Mouse (Mus musculus): ENCODE measurements around the gene Pnpo. TPM values are rescaled to one million over a fixed set of nuclear protein-coding genes. Genes with fewer than 3 reads are reported as not detected.

Pnpo gene
- polyA plus RNA-seq, 1 experiment from 2014 or later = 652 TPM

DNA sequence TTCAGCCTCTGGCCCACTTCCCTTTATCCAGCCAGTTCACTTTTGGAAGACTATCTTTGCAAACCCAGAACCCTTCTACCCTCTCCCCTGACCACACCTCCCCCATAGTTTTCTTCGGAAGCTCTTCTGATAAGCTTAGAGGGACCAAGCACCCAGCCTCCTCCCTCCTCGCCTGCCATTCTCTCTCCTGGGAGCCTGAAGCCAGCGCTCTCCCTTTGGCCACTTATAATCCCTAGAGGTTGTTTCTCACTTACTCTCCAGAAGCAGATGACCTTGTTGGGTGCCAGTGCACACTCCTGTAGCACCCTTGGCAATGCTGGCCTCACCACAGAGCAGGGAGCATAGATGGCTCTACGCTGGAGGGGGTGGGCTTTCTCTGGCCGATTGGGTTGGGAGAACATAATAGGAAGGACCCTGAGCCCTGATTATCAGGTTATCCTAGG lies 25.5 kb upstream of the Pnpo start:
- Histone ChIP-seq H3K4me1 (replicated peaks) (peaks cover 92% of the 10 kb centered on the region), H3K27ac (peak overlapping the region; percentile 88), H3K36me3 (peaks cover 24% of the 10 kb centered on the region), H3K4me2 (peak overlapping the region; percentile 64), H3K4me3 (replicated peaks) (peak overlapping the region; percentile 32), H3K9me3 (replicated peaks) (no peaks in the 10 kb centered on the region), H3K9ac (peak overlapping the region; percentile 64), H3K27me3 (no peaks in the 10 kb centered on the region)
- DNase-seq = peak; percentile 55
- WGBS (ENCODE audit: insufficient replicate concordance) = 38% methylated on average over 5 of the region's 5 CpGs
- ATAC-seq (ENCODE audit: low read depth) = peak; percentile 72

DNA sequence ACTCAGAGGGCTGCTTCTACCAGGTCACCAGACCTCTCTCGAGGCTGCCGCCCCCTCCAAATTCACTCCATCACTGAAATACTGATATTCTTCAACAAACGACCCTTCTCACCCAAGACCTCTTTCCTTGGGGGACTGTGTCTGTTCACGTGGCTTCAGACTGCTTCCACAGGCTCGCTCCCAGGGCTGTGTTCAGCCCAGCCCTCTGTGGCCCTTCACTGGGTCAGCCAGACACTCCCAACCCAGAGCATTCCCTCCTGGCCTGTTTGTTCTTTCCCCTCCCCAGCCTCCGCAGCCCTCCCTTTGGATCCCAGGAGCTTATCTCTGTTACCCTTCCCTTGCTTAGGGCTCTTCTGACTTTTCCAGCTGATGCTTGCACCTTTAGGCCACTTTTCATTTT lies 24.7 kb upstream of the Pnpo start:
- peaks cover 92% of the 10 kb centered on the region for H3K4me1 ChIP-seq (replicated peaks)
- peak overlapping the region; percentile 88 for H3K27ac ChIP-seq
- DNase-seq (no peak), ATAC-seq (ENCODE audit: low read depth) (peak; percentile 13; the same call in 1 of the 2 replicates)
- H3K9ac ChIP-seq = peak overlapping the region; percentile 64
- 50% methylated on average over 6 of the region's 6 CpGs for WGBS (ENCODE audit: insufficient replicate concordance)
- H3K36me3 ChIP-seq = peaks cover 24% of the 10 kb centered on the region
- H3K9me3 ChIP-seq (replicated peaks) = no peaks in the 10 kb centered on the region
- peak overlapping the region; percentile 33; the same call in 1 of the 2 replicates for H3K4me3 ChIP-seq (replicated peaks)
- H3K27me3 ChIP-seq = no peaks in the 10 kb centered on the region
- H3K4me2 ChIP-seq = peak overlapping the region; percentile 64

DNA sequence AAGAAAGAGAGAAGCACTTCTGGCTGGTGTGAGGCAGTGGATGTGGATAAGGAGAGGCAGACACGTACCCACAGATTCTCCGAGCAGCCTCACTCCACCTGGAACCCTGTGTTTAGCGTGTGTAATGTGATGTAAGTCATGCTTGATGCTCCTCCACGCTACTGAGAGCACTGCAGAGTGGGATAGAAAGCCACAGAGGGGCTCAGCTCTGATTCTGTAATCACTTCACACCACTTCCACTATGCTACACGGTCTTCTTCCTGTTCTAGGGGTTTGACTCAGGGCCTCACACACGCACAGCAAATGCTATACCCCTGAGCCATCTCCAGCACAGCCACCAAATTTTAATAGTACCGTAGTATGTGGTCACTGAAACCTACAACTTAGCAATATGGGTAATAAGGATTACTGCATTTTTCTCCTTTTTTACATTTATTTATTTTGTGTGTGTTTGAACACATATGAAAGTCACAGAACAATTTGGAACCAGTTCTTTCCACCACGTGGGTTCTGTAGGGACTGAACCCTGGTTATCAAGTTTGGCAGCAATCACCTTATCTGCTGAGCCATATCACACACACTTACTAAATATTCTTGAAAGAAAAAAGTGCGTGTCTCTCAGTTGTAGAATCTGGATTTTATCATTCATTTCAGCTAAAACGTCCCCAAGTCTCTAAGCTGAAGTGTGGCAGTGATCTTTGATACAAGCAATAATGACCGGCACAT lies 23.9 kb upstream of the Pnpo start:
- no peak for DNase-seq
- peaks cover 93% of the 10 kb centered on the region for H3K4me1 ChIP-seq (replicated peaks)
- H3K27me3 ChIP-seq = no peaks in the 10 kb centered on the region
- peak overlapping the region; percentile 33 for H3K4me3 ChIP-seq (replicated peaks)
- WGBS (ENCODE audit: insufficient replicate concordance) = 23% methylated on average over 11 of the region's 11 CpGs
- H3K9me3 ChIP-seq (replicated peaks) = no peaks in the 10 kb centered on the region
- peak overlapping the region; percentile 88 for H3K27ac ChIP-seq
- ATAC-seq (ENCODE audit: low read depth) = peak; percentile 14
- H3K4me2 ChIP-seq = peak overlapping the region; percentile 64
- peak overlapping the region; percentile 64 for H3K9ac ChIP-seq
- peaks cover 31% of the 10 kb centered on the region for H3K36me3 ChIP-seq

DNA sequence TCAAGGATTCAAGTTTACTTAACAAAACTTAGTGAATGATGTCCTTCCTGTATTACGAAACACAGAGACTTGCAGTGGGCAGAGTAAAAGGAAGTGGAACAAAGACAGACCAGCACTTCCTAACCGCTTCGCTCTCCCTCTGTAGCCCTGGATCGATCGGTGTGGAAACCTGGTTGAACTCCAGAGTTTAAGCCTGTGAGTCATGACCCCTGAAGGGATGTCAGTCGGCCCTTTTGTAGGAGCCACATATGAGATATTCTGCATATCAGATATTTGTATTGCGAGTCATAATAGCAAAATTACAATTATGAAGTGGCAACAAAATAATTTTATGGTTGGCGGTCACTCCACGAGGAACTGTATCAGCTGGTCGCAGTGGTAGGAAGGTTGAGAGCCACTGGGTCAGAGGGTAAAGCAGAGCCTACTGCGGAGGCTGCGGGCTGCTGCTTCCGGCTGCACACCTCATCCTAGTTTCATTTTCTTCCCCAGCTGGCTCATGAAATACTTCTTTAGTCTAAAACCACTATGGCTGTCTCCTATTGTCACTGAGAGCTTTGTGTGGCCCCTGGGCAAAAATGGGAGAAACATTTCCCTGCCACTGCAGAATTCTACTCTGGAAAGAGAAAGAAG lies 23.2 kb upstream of the Pnpo start:
- Histone ChIP-seq H3K9me3 (replicated peaks) (no peaks in the 10 kb centered on the region), H3K36me3 (peaks cover 38% of the 10 kb centered on the region), H3K4me2 (peak overlapping the region; percentile 64), H3K9ac (peak overlapping the region; percentile 64), H3K4me3 (replicated peaks) (peak overlapping the region; percentile 33), H3K27me3 (no peaks in the 10 kb centered on the region), H3K4me1 (replicated peaks) (peaks cover 93% of the 10 kb centered on the region), H3K27ac (peak overlapping the region; percentile 88)
- DNase-seq (no peak), ATAC-seq (ENCODE audit: low read depth) (0 out of 2 replicates have a peak, but pooled peaks have one; percentile 17)
- WGBS (ENCODE audit: insufficient replicate concordance) = 27% methylated on average over 13 of the region's 13 CpGs

DNA sequence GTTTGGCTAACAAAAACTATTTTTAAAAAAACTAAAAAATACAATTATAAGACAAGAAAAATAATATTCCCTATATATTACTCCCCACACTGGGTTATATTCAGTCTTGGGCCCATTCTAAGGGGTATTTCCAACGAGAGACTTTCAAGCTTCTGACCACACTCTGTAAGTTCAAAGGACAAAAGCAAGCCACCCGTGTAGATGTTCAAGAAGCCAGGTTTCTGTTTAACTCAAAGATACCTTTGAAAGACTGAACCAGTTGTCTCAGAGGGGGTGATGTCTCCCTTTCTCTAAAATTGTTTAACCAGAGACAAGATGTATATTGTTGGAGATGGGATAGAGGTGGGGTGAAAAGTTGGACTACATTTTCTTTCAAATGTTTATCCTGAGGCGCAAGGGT lies 22.4 kb upstream of the Pnpo start:
- DNase-seq = no peak
- Histone ChIP-seq H3K27me3 (no peaks in the 10 kb centered on the region), H3K9ac (peak overlapping the region; percentile 64; the same call in 1 of the 2 replicates), H3K4me3 (replicated peaks) (no peak overlapping the region), H3K36me3 (peaks cover 46% of the 10 kb centered on the region), H3K4me2 (peak overlapping the region; percentile 64; the same call in 1 of the 2 replicates), H3K27ac (peak overlapping the region; percentile 88), H3K9me3 (replicated peaks) (no peaks in the 10 kb centered on the region), H3K4me1 (replicated peaks) (peaks cover 93% of the 10 kb centered on the region)
- ATAC-seq (ENCODE audit: low read depth) = no peak
- 68% methylated on average over 3 of the region's 3 CpGs for WGBS (ENCODE audit: insufficient replicate concordance)

DNA sequence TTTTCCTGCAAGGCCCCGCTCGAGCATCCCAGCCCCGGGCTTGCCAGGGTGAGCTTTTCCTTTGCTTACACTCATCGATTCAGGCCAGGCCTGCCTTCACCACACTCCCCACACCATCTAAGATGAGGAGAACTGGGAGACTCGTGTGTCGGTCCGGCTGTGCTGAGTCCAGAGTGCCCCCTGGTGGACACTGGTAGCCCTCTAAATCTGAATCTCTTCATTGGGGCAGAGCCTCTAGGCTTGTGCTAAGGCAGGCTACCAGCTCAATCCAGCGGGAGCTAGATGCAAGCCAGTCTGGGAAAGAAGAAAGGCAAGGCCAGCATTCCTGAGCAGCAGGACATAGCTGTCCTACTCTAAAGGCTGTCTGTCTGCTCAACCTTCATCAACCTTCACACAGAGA lies 19.8 kb upstream of the Pnpo start:
- H3K4me1 ChIP-seq (replicated peaks) = peaks cover 83% of the 10 kb centered on the region
- H3K27me3 ChIP-seq = no peaks in the 10 kb centered on the region
- H3K9me3 ChIP-seq (replicated peaks) = no peaks in the 10 kb centered on the region
- peak overlapping the region; percentile 27; the same call in 1 of the 2 replicates for H3K9ac ChIP-seq
- WGBS (ENCODE audit: insufficient replicate concordance) = 32% methylated on average over 8 of the region's 8 CpGs
- no peak overlapping the region for H3K4me3 ChIP-seq (replicated peaks)
- peak overlapping the region; percentile 88 for H3K27ac ChIP-seq
- peak; percentile 74 for DNase-seq
- peaks cover 66% of the 10 kb centered on the region for H3K36me3 ChIP-seq
- H3K4me2 ChIP-seq = no peak overlapping the region
- peak; percentile 63 for ATAC-seq (ENCODE audit: low read depth)

DNA sequence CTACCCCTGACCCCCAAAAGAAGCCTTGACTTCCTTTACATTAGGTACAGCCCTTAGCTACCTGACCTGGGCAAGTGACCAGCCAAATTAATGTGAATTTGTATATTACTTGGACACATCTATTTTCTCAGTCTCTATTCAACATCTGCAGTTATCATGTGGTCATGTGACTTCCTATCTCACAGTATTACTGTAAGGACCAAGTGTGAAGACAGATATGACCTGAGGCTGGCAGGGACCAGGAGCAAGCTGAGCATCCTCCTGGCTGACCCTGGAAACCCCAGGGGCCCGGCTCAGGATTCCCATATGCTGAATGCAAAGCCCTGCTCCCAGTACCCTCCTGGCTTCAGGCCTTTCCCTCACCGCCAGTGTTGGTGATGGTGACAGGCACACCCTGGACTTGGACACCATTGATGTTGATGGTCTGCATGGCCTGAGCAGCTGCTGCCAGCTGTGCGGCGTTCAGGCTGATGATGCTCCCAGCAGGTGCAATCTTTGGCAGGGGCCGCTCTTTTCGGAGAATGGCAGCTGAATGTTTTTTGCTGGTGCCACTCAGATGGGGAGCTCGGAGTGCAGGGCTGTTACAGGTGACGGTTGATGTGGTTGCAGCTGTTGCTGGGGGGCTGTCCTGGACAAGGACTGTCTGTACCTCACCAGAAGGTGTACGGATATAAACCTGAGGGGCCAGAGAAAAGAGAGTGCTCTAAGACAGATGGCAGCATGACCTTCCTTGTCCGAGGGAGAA lies 13.4 kb upstream of the Pnpo start:
- Histone ChIP-seq H3K9ac (peak overlapping the region; percentile 67), H3K4me3 (replicated peaks) (no peak overlapping the region), H3K27ac (peak overlapping the region; percentile 93), H3K36me3 (peaks cover 99% of the 10 kb centered on the region), H3K4me1 (replicated peaks) (peaks cover 85% of the 10 kb centered on the region), H3K9me3 (replicated peaks) (no peaks in the 10 kb centered on the region), H3K27me3 (no peaks in the 10 kb centered on the region), H3K4me2 (peak overlapping the region; percentile 57)
- WGBS (ENCODE audit: insufficient replicate concordance) = 86% methylated on average over 10 of the region's 10 CpGs
- DNase-seq (no peak), ATAC-seq (ENCODE audit: low read depth) (peak; percentile 43)

DNA sequence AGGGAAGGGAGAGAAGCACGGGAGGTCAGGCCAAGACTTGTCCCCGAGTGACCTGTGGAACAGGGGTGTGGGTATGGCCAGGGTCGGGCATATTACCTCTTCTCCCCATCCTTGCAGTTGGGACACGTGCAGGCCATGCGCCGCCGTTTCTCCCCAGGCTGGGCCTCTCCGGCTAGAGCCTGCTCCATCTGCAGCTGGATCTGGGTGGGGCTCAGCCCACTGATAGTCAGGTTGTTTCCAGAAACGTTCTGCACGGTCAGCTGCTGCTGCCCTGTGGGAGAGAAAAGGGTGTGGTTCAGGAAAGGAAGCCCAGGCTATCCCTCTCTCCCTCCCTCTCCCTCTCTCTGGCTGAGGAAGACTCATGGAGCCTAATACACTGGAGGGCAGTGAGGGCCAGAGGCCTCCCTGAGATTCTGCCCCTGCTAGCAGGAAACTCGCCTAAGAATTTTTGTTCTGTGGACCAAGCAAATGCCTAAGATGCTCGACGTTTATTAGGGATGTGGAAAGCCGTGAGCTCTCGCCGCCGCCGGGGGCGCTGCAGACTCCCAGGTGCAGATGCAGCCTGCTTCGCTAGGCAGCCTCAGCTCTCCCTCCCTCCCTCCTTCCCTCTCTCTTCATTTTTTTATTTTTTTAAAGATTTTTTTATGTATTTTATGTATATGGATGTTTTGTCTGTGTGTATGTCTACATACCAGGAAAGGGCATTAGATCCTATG lies 12.4 kb upstream of the Pnpo start:
- DNase-seq = peak; percentile 80

DNA sequence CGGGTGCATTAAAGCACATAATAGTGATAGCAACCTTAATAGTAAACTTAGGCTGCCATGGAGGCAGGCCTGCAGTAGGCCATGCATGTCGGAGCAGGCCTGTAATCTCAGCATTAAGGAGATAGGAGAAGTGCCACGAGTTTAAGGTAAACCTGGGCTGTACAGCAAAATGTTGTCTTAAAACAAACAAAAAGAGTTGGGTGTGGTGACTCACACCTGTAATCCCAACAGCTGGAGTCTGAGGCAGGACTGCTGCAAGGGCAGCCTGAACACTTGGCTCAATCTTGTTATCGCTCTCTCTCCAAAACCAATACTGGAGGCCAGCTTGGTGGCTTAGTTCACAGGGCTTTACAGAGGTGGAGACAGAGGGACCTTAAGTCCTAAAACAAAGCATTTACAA lies 11.3 kb upstream of the Pnpo start:
- Histone ChIP-seq H3K9me3 (replicated peaks) (no peaks in the 10 kb centered on the region), H3K36me3 (peaks cover 99% of the 10 kb centered on the region), H3K27ac (peak overlapping the region; percentile 93), H3K9ac (peak overlapping the region; percentile 67), H3K4me3 (replicated peaks) (no peak overlapping the region), H3K4me2 (peak overlapping the region; percentile 57), H3K4me1 (replicated peaks) (peaks cover 88% of the 10 kb centered on the region), H3K27me3 (no peaks in the 10 kb centered on the region)
- WGBS (ENCODE audit: insufficient replicate concordance) = 74% methylated on average over 4 of the region's 4 CpGs
- ATAC-seq (ENCODE audit: low read depth) = no peak
- no peak for DNase-seq

More for the DNA sequence above, 12.4 kb upstream of the Pnpo start:
- Histone ChIP-seq H3K4me1 (replicated peaks) (peaks cover 85% of the 10 kb centered on the region), H3K9me3 (replicated peaks) (no peaks in the 10 kb centered on the region), H3K27me3 (no peaks in the 10 kb centered on the region), H3K4me2 (peak overlapping the region; percentile 57), H3K27ac (peak overlapping the region; percentile 93), H3K4me3 (replicated peaks) (peak overlapping the region; percentile 25; the same call in 1 of the 2 replicates), H3K9ac (peak overlapping the region; percentile 67), H3K36me3 (peaks cover 99% of the 10 kb centered on the region)
- 30% methylated on average over 20 of the region's 20 CpGs for WGBS (ENCODE audit: insufficient replicate concordance)
- peak; percentile 89 for ATAC-seq (ENCODE audit: low read depth)

DNA sequence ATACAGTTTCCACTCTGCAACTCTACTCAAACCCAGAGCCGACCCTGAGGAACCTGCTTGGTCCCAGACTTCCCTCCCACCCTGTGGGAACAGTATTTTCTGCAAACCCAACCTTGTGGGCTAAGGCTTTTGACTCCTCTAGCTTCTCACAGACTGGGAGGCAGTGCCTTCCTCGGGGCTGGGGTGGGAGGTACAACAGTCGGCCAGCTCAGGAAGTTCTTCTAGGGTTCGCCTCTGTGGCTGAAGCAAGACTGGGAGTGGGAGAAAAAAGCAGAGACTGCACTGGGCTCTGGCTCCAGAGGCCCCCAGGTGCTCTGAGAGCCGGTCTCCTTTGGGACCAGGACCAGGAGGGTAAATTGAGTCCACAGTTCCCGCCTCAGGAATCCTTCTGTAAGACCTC lies 9.1 kb upstream of the Pnpo start:
- whole genome bisulfite sequencing (ENCODE audit: insufficient replicate concordance) = 58% methylated on average over 6 of the region's 6 CpGs
- peak overlapping the region; percentile 99 for H3K27ac ChIP-seq
- ATAC-seq (ENCODE audit: low read depth) = no peak

More for the DNA sequence above, 9.1 kb upstream of the Pnpo start:
- no peak overlapping the region for H3K4me3 ChIP-seq (replicated peaks)
- peak overlapping the region; percentile 28; the same call in 1 of the 2 replicates for H3K9ac ChIP-seq
- no peak overlapping the region for H3K4me2 ChIP-seq
- peaks cover 98% of the 10 kb centered on the region for H3K4me1 ChIP-seq (replicated peaks)
- peaks cover 98% of the 10 kb centered on the region for H3K36me3 ChIP-seq
- no peak for DNase-seq
- H3K9me3 ChIP-seq (replicated peaks) = no peaks in the 10 kb centered on the region
- no peaks in the 10 kb centered on the region for H3K27me3 ChIP-seq
